Mouse (Mus musculus) myocyte (in vitro differentiated cells): ENCODE data around the gene Ctbp2.

ENCODE experiments used
- CEBPB ChIP-seq: IDR thresholded peaks from 2 replicates; pipeline ENCODE4 v1.6.1; 2011; ENCODE audit warnings: mild to moderate bottlenecking, moderate library complexity; ENCODE audit not compliant: poor library complexity, insufficient read depth, severe bottlenecking
- E2F4 ChIP-seq: IDR thresholded peaks from one replicate; pipeline ENCODE4 v1.6.1; 2011; ENCODE audit warnings: mild to moderate bottlenecking, control low read depth, moderate library complexity; ENCODE audit not compliant: insufficient read depth
- MAX ChIP-seq: IDR thresholded peaks from one replicate; pipeline ENCODE4 v1.6.1; 2011; ENCODE audit warnings: low read depth, mild to moderate bottlenecking, control low read depth
- MYOD1 ChIP-seq, 3 experiments: IDR thresholded peaks; one replicate each; pipeline ENCODE4 v1.6.1; 2011; ENCODE audit warnings: control low read depth in 2 of 3, low read depth in 2 of 3, mild to moderate bottlenecking in 2 of 3, moderate library complexity in 1 of 3; ENCODE audit not compliant: insufficient read length in 2 of 3, control insufficient read depth in 1 of 3
- MYOG ChIP-seq, 3 experiments: IDR thresholded peaks; one replicate each; pipeline ENCODE4 v1.6.1; 2011; ENCODE audit warnings: control low read depth in 2 of 3, low read depth in 2 of 3, mild to moderate bottlenecking in 2 of 3; ENCODE audit not compliant: insufficient read length in 2 of 3, control insufficient read depth in 1 of 3, insufficient read depth in 1 of 3
- POLR2A ChIP-seq: IDR thresholded peaks from one replicate; pipeline ENCODE4 v1.6.1; 2011; ENCODE audit warnings: low read depth, mild to moderate bottlenecking, control low read depth, moderate library complexity; ENCODE audit not compliant: insufficient read length
- POLR2AphosphoS2 ChIP-seq: IDR thresholded peaks from one replicate; pipeline ENCODE4 v1.6.1; 2011; ENCODE audit warnings: low read depth, control low read depth; ENCODE audit not compliant: insufficient read length
- REST ChIP-seq: IDR thresholded peaks from one replicate; pipeline ENCODE4 v1.6.1; 2011; ENCODE audit warnings: mild to moderate bottlenecking, control low read depth, moderate library complexity; ENCODE audit not compliant: insufficient read depth, insufficient read length
- TCF12 ChIP-seq: IDR thresholded peaks from one replicate; pipeline ENCODE4 v1.6.1; 2011; ENCODE audit warnings: mild to moderate bottlenecking, control low read depth; ENCODE audit not compliant: poor library complexity, insufficient read depth, severe bottlenecking
- TCF3 ChIP-seq: IDR thresholded peaks from one replicate; pipeline ENCODE4 v1.6.1; 2011; ENCODE audit warnings: low read depth, control low read depth; ENCODE audit not compliant: insufficient read length
- USF1 ChIP-seq: IDR thresholded peaks from one replicate; pipeline ENCODE4 v1.6.1; 2011; ENCODE audit warnings: low read depth, mild to moderate bottlenecking, control low read depth, moderate library complexity

DNA sequence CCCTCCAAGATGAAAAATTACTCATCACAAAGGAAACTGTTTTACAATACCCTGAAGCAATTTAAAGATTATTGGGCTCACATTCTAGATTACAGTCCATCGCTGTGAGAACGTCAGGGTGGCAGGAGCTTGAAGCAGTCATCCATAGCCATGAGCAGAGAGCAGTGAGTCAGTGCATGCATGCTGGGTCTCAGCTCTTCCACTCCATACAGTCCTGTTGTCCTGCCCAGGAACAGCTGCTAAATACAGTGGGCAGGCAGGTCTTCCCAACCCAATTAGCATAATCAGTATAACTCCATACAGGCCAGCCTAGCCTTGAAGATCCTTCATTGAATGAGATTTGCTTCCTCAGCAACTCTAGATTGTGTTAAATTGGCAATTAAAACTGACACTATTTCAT lies 148.1 kb downstream of the Ctbp2 start:
- TF ChIP-seq POLR2A (no peak), USF1 (no peak), MAX (no peak), E2F4 (no peak), TCF12 (no peak), CEBPB (no peak), REST (no peak), POLR2AphosphoS2 (no peak), TCF3 (no peak), MYOD1 (IDR thresholded peaks at IDR 0.05; ENCODE audit: control insufficient read depth in 1 of 3, insufficient read length in 2 of 3, low read depth in 2 of 3) (peak in 1 of 3 experiments; percentile 62), MYOG (IDR thresholded peaks at IDR 0.05; ENCODE audit: control insufficient read depth in 1 of 3, insufficient read depth in 1 of 3, insufficient read length in 2 of 3, low read depth in 2 of 3) (peak in 1 of 3 experiments; percentile 62)
